Mouse (Mus musculus) embryo, embryonic 9.5 days (tissue): ENCODE results near the gene Olfr1342.

Experiments used
- DNase-seq: peaks from one replicate; pipeline ENCODE4 v3.0.0-alpha.2; 2017; ENCODE audit errors: extremely low spot score

The Olfr1342 gene

GRCm38 (mm10) chr4:118692412-118692973 lies at the start of gene Olfr1342:
TSS of gene Olfr1342 (minus strand) at chr4:118692756.
- DNase-seq, result peak; percentile 2

- DNase-seq, result peak; percentile 4
Observed at GRCm38 (mm10) chr4:118741881-118742280, 49.3 kb upstream of the Olfr1342 start.

GRCm38 (mm10) chr4:118740988-118741698 lies 48.6 kb upstream of the Olfr1342 start:
- DNase-seq, result peak; percentile 14

- no peak for DNase-seq
Observed at GRCm38 (mm10) chr4:118739574-118739973, 47.0 kb upstream of the Olfr1342 start.

GRCm38 (mm10) chr4:118731875-118732274 lies 39.3 kb upstream of the Olfr1342 start, which contains the start of gene Olfr1339:
TSS of gene Olfr1339 (plus strand) at chr4:118732175.
- no peak for DNase-seq

- DNase-seq, result peak; percentile 28
Observed at GRCm38 (mm10) chr4:118721742-118722483, 29.4 kb upstream of the Olfr1342 start.

GRCm38 (mm10) chr4:118719838-118720237 lies 27.3 kb upstream of the Olfr1342 start, which contains the start of gene Olfr1340:
TSS of gene Olfr1340 (plus strand) at chr4:118720138.
- no peak for DNase-seq

GRCm38 (mm10) chr4:118711656-118712055 lies 19.1 kb upstream of the Olfr1342 start:
- no peak for DNase-seq

GRCm38 (mm10) chr4:118708086-118708485 lies 15.5 kb upstream of the Olfr1342 start:
- no peak for DNase-seq

GRCm38 (mm10) chr4:118703223-118703622 lies 10.7 kb upstream of the Olfr1342 start, which contains the start of gene Olfr1341:
TSS of gene Olfr1341 (plus strand) at chr4:118703523.
- DNase-seq, result no peak

GRCm38 (mm10) chr4:118693812-118694211 lies 1.3 kb upstream of the Olfr1342 start:
- no peak for DNase-seq

- no peak for DNase-seq
Observed at GRCm38 (mm10) chr4:118687086-118687485, 5.5 kb downstream of the Olfr1342 start.

GRCm38 (mm10) chr4:118658652-118659051 lies 33.9 kb downstream of the Olfr1342 start, which contains the start of gene Olfr62:
TSS of gene Olfr62 (plus strand) at chr4:118658952.
- DNase-seq, result no peak

- DNase-seq, result peak; percentile 69
Observed at GRCm38 (mm10) chr4:118645234-118645633, 47.3 kb downstream of the Olfr1342 start.

- DNase-seq, result no peak
Observed at GRCm38 (mm10) chr4:118642346-118643190, 50.0 kb downstream of the Olfr1342 start.
